Mouse (Mus musculus) brown adipose tissue, adult 24 weeks (tissue): Measurements from ENCODE around the gene Atp6ap1l. TPM values are rescaled to one million over a fixed set of nuclear protein-coding genes. Genes with fewer than 3 reads are reported as not detected.

Experiments used
- H3K27ac ChIP-seq: fragments of 200-500 bp; replicated peaks from 2 replicates; pipeline ENCODE4 v1.5.1; 2012; ENCODE audit warnings: low read depth, mild to moderate bottlenecking, low read length
- H3K4me1 ChIP-seq: fragments of 200-500 bp; 2 replicates; pipeline ENCODE4 v1.6.1; 2012; ENCODE audit warnings: low read length, mixed read lengths; ENCODE audit not compliant: control insufficient read depth, insufficient read depth, insufficient read length
- H3K4me3 ChIP-seq: fragments of 200-500 bp; 2 replicates; pipeline ENCODE4 v1.5.1; 2012; ENCODE audit warnings: low read depth, mild to moderate bottlenecking, low read length, moderate library complexity; ENCODE audit not compliant: insufficient read depth
- polyA plus RNA-seq: library from polyadenylated mRNA; stranded (reverse); fragments of >200 nt; gene quantifications from 2 replicates; pipeline ENCODE4 v1.2.4, GENCODE M21; 2012; ENCODE audit not compliant: missing spikeins, insufficient read depth, insufficient read length

The Atp6ap1l gene
- polyA plus RNA-seq, 1 experiment, result not detected

GRCm38 (mm10) chr13:90851795-90852194, 53.4 kb downstream of the Atp6ap1l start:
- H3K27ac ChIP-seq, result no peak overlapping the region
- no peaks in the 10 kb centered on the region for H3K4me1 ChIP-seq
- H3K4me3 ChIP-seq, result no peak overlapping the region

GRCm38 (mm10) chr13:90844191-90844590, 61.0 kb downstream of the Atp6ap1l start:
- Histone ChIP-seq H3K4me1 (no peaks in the 10 kb centered on the region), H3K4me3 (no peak overlapping the region), H3K27ac (no peak overlapping the region)

- Histone ChIP-seq H3K27ac (no peak overlapping the region), H3K4me1 (no peaks in the 10 kb centered on the region), H3K4me3 (no peak overlapping the region)
These were observed 61.7 kb downstream of the Atp6ap1l start for GRCm38 (mm10) chr13:90843412-90843811.

GRCm38 (mm10) chr13:90841213-90841553, 64.0 kb downstream of the Atp6ap1l start:
- H3K4me1 ChIP-seq, result no peaks in the 10 kb centered on the region
- H3K4me3 ChIP-seq, result no peak overlapping the region

GRCm38 (mm10) chr13:90840530-90841212, 64.5 kb downstream of the Atp6ap1l start:
- H3K27ac ChIP-seq, result no peak overlapping the region
- H3K4me3 ChIP-seq, result no peak overlapping the region
- H3K4me1 ChIP-seq, result no peaks in the 10 kb centered on the region

More at GRCm38 (mm10) chr13:90841213-90841553, 64.0 kb downstream of the Atp6ap1l start:
- no peak overlapping the region for H3K27ac ChIP-seq

- Histone ChIP-seq H3K4me1 (no peaks in the 10 kb centered on the region), H3K27ac (no peak overlapping the region), H3K4me3 (no peak overlapping the region)
These were observed 71.4 kb downstream of the Atp6ap1l start for GRCm38 (mm10) chr13:90833641-90834207.

Other genes with a start within 250 kb of the Atp6ap1l start
- gene Rps23, start 17.6 kb upstream of the Atp6ap1l start, polyA plus RNA-seq, result 245 and 312 TPM in 2 replicates